Mouse (Mus musculus) hindbrain, embryonic 12.5 days (tissue): Measurements from ENCODE around the gene H2-T3. TPM values are rescaled to one million over a fixed set of nuclear protein-coding genes. Genes with fewer than 3 reads are reported as not detected.
"Not testable (repeated sequence)": the region's sequence is repeated elsewhere in the genome, so short reads cannot be mapped to it uniquely, and the experiment has no call there.

Experiments used
- ATAC-seq: fragments of 200-750 bp; cut with Nextera tagmentation; 2 replicates; pipeline ENCODE4 v1.8.0; 2017; ENCODE audit warnings: moderate TSS enrichment; ENCODE audit not compliant: low FRiP score
- H3K27ac ChIP-seq: fragments of 300-500 bp; sonication (generic); 2 replicates; pipeline ENCODE4 v1.5.1; 2016; ENCODE audit warnings: mild to moderate bottlenecking
- H3K27me3 ChIP-seq: fragments of 300-500 bp; sonication (generic); 2 replicates; pipeline ENCODE4 v1.6.1; 2016; ENCODE audit warnings: mild to moderate bottlenecking
- H3K36me3 ChIP-seq: fragments of 300-500 bp; sonication (generic); 2 replicates; pipeline ENCODE4 v1.6.1; 2016; ENCODE audit warnings: mild to moderate bottlenecking
- H3K4me1 ChIP-seq: fragments of 300-500 bp; sonication (generic); 2 replicates; pipeline ENCODE4 v1.6.1; 2016
- H3K4me2 ChIP-seq: fragments of 300-500 bp; sonication (generic); replicated peaks from 2 replicates; pipeline ENCODE4 v1.6.1; 2016; ENCODE audit warnings: mild to moderate bottlenecking
- H3K4me3 ChIP-seq: fragments of 300-500 bp; sonication (generic); 2 replicates; pipeline ENCODE4 v1.5.1; 2016; ENCODE audit warnings: mild to moderate bottlenecking
- H3K9ac ChIP-seq: fragments of 300-500 bp; sonication (generic); 2 replicates; pipeline ENCODE4 v1.6.1; 2016; ENCODE audit warnings: mild to moderate bottlenecking, moderate library complexity
- H3K9me3 ChIP-seq: fragments of 300-500 bp; sonication (generic); replicated peaks from 2 replicates; pipeline ENCODE4 v1.6.1; 2016; ENCODE audit warnings: mild to moderate bottlenecking
- WGBS: fragments of 180-500 bp; shearing (Covaris S2); methylation state at CpG from one replicate; pipeline ENCODE4 v1.1.7; 2016; 5-methylcytosine and 5-hydroxymethylcytosine counted together
- polyA plus RNA-seq: library from polyadenylated mRNA; unstranded; fragments of >200 nt; fragmentation: Nextera tagmentation; extraction: Ambion mirVana; gene quantifications from 2 replicates; pipeline ENCODE4 v1.2.1, GENCODE M21; 2016

Gene H2-T3
- polyA plus RNA-seq, 1 experiment from 2014 or later = not detected

- ATAC-seq = no peak
- no peak overlapping the region for H3K9ac ChIP-seq
- no peaks in the 10 kb centered on the region for H3K9me3 ChIP-seq
- peak overlapping the region; percentile 31 for H3K4me3 ChIP-seq
- 1% methylated on average over 15 of the region's 15 CpGs for WGBS
- H3K27ac ChIP-seq = no peak overlapping the region
- H3K36me3 ChIP-seq = no peaks in the 10 kb centered on the region
- H3K4me1 ChIP-seq = peaks cover 11% of the 10 kb centered on the region
- peaks cover 67% of the 10 kb centered on the region for H3K27me3 ChIP-seq
- H3K4me2 ChIP-seq = peak overlapping the region; percentile 52
Observed at GRCm38 (mm10) chr17:36205456-36205855, 15.4 kb upstream of the H2-T3 start.

DNA sequence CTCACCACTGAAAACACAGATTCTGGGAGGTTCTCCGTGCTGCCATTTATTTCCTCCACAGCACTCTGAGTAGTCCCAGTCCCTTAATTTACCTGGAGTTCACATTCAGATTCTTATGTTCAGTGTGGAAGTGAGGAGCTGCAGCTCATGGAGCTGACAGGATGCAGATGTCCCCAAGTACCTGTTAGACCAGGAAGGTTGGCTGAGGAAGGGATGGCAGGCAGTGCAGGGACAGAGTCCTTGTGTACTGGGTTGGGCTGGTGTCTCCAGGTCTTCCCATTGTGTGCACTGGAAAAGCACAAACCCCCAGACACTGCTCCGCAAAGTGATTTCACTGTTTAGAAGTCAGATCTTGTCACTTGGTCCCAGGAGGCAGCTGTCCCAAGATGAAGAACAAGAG is 11.8 kb upstream of the H2-T3 start:
- H3K27me3 ChIP-seq = peaks cover 52% of the 10 kb centered on the region
- no peak for ATAC-seq
- WGBS = 91% methylated on average over 2 of the region's 2 CpGs

GRCm38 (mm10) chr17:36198317-36198716 is 8.2 kb upstream of the H2-T3 start:
- H3K9ac ChIP-seq = no peak overlapping the region
- H3K4me3 ChIP-seq = no peak overlapping the region
- ATAC-seq = no peak
- no peaks in the 10 kb centered on the region for H3K36me3 ChIP-seq
- 7% methylated on average over 5 of the region's 5 CpGs for WGBS
- peaks cover 22% of the 10 kb centered on the region for H3K27me3 ChIP-seq
- H3K4me1 ChIP-seq = no peaks in the 10 kb centered on the region
- no peaks in the 10 kb centered on the region for H3K9me3 ChIP-seq
- no peak overlapping the region for H3K4me2 ChIP-seq
- no peak overlapping the region for H3K27ac ChIP-seq

More for the DNA sequence above, 11.8 kb upstream of the H2-T3 start:
- Histone ChIP-seq H3K4me3 (no peak overlapping the region), H3K4me1 (peaks cover 11% of the 10 kb centered on the region), H3K9me3 (no peaks in the 10 kb centered on the region), H3K4me2 (no peak overlapping the region), H3K9ac (no peak overlapping the region), H3K27ac (no peak overlapping the region), H3K36me3 (no peaks in the 10 kb centered on the region)

GRCm38 (mm10) chr17:36194471-36194870 is 4.4 kb upstream of the H2-T3 start:
- Histone ChIP-seq H3K27me3 (peaks cover 36% of the 10 kb centered on the region), H3K4me1 (no peaks in the 10 kb centered on the region), H3K9ac (no peak overlapping the region), H3K4me3 (no peak overlapping the region), H3K36me3 (no peaks in the 10 kb centered on the region), H3K9me3 (no peaks in the 10 kb centered on the region), H3K4me2 (no peak overlapping the region), H3K27ac (no peak overlapping the region)
- ATAC-seq = no peak
- WGBS = 80% methylated on average over 6 of the region's 6 CpGs

DNA sequence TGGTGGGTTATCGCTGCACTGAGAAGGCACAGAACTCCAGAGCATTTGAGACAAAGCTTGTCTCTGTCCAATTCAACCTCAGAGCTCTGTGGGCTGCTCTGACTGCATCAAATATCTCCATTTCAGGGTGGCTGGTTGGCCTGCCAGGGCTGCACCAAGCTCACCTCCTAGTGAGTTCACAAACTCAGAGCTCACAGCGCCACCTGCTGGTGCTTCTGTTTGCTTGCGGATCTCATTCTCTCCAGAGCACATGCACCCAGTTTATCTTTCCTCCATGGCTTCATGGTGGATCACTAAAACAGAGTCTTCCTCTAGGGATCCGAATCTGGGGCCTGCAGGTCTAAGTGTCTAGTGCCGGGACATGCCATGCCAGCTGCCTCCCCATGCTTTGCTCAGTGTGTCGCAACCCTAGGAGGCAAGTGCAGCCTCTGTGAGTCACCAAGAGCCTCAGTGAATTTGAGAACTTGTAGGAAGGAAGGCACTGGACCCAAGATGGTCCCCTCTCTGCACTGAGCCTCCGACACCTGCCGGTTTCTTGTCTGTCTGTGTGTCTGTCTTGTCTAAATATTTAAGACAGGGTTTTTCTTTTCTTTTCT is 3.6 kb upstream of the H2-T3 start:
- no peak overlapping the region for H3K27ac ChIP-seq
- no peaks in the 10 kb centered on the region for H3K9me3 ChIP-seq
- no peak for ATAC-seq
- H3K9ac ChIP-seq = no peak overlapping the region
- H3K4me3 ChIP-seq = no peak overlapping the region
- peaks cover 40% of the 10 kb centered on the region for H3K27me3 ChIP-seq
- H3K36me3 ChIP-seq = no peaks in the 10 kb centered on the region
- H3K4me1 ChIP-seq = no peaks in the 10 kb centered on the region
- 32% methylated on average over 8 of the region's 8 CpGs for WGBS
- no peak overlapping the region for H3K4me2 ChIP-seq

DNA sequence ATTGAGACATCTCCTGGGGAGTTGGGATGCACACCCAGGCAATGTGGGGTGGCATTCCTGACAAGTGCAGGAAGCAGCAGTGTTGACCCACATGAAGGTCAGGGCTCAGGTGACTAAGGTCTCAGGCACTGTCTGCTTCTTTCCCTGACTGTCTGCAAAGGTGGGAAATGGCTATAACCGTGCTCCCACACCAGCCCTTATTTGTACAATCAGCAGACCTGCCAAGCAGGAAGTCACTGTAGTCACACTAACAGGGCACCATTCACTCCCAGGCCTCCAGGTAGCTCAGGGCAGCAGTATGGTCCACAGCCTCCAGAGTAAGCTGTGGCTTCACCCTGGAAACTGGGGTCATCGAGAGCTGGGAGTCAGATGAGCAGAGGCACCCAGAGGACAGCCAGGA is 2.3 kb upstream of the H2-T3 start:
- ATAC-seq = no peak
- Histone ChIP-seq H3K9me3 (no peaks in the 10 kb centered on the region), H3K36me3 (no peaks in the 10 kb centered on the region), H3K4me1 (no peaks in the 10 kb centered on the region), H3K27ac (no peak overlapping the region), H3K4me3 (no peak overlapping the region), H3K4me2 (no peak overlapping the region), H3K27me3 (peaks cover 35% of the 10 kb centered on the region), H3K9ac (no peak overlapping the region)
- 71% methylated on average over 2 of the region's 2 CpGs for WGBS

DNA sequence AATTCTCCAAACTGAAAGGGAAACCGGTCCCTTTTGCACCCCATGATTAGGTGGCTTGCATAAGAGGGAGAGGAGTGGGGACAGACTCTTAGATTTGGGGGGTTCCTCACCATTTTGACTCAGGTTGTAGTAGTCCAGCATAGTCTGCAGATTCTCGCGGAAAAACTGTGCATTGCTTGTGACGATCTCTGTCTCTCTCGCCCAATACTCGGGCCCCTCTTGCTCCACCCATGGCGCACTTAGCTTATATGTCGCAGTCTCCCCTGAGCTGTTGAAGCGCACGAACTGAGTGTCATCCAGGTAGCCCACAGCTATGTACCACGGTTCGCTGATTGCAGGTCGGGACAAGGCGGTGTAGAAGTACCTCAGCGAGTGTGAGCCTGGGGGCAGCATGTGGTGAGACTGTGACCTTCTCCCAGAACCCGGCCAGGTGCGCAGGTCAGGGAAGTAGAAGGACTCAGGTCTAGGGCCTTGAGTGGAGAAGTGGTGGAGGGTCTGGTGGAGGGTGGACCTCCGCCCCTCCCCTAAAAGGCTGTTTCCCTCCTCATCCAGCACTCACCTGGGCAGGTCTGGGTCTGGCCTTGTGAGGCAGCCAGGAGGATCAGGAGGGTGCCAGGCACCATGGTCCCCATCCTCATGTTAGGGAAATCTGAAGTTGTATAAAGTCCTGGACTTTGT is 457 bp downstream of the H2-T3 start:
- Histone ChIP-seq H3K9ac (no peak overlapping the region), H3K9me3 (no peaks in the 10 kb centered on the region), H3K27ac (no peak overlapping the region), H3K4me1 (no peaks in the 10 kb centered on the region), H3K4me3 (no peak overlapping the region), H3K4me2 (no peak overlapping the region), H3K27me3 (peaks cover 38% of the 10 kb centered on the region), H3K36me3 (no peaks in the 10 kb centered on the region)
- no peak for ATAC-seq
- WGBS = 35% methylated on average over 18 of the region's 18 CpGs

GRCm38 (mm10) chr17:36187540-36187939 is 2.5 kb downstream of the H2-T3 start:
- ATAC-seq = no peak
- no peaks in the 10 kb centered on the region for H3K4me1 ChIP-seq
- H3K4me2 ChIP-seq = no peak overlapping the region
- no peaks in the 10 kb centered on the region for H3K9me3 ChIP-seq
- H3K4me3 ChIP-seq = no peak overlapping the region
- no peaks in the 10 kb centered on the region for H3K36me3 ChIP-seq
- H3K27ac ChIP-seq = no peak overlapping the region
- H3K27me3 ChIP-seq = peaks cover 38% of the 10 kb centered on the region
- H3K9ac ChIP-seq = no peak overlapping the region
- 58% methylated on average over 3 of the region's 3 CpGs for WGBS

- Histone ChIP-seq H3K9ac (no peak overlapping the region), H3K36me3 (no peaks in the 10 kb centered on the region), H3K4me1 (no peaks in the 10 kb centered on the region), H3K27ac (no peak overlapping the region), H3K27me3 (peaks cover 38% of the 10 kb centered on the region), H3K4me2 (no peak overlapping the region), H3K9me3 (no peaks in the 10 kb centered on the region), H3K4me3 (no peak overlapping the region)
- no peak for ATAC-seq
- 73% methylated on average over 12 of the region's 12 CpGs for WGBS
Observed at GRCm38 (mm10) chr17:36182212-36182611, 7.9 kb downstream of the H2-T3 start.

DNA sequence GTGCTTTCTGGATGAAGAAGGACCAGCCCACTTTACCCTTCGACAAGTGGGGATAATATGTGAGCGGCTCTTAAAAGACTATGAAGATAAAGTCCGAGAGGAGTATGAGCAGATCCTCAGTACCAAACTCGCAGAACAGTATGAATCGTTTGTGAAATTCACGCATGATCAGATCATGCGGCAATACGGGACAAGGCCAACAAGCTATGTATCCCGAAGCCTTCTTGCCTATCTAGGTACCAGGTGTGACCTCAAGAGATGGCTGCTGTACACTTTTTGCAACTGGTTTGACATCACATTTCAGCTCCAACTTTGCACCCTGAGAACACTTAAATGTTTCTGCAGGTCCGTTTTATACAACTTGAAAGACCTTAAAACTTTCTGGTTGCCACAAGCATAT is 10.6 kb downstream of the H2-T3 start:
- peak overlapping the region; percentile 35 for H3K4me3 ChIP-seq
- not testable (repeated sequence) for H3K27ac ChIP-seq, ATAC-seq, H3K9ac ChIP-seq, H3K4me1 ChIP-seq, H3K36me3 ChIP-seq, H3K9me3 ChIP-seq
- H3K27me3 ChIP-seq = peaks cover 35% of the 10 kb centered on the region
- WGBS = 12% methylated on average over 10 of the region's 10 CpGs
- peak overlapping the region; percentile 58 for H3K4me2 ChIP-seq

DNA sequence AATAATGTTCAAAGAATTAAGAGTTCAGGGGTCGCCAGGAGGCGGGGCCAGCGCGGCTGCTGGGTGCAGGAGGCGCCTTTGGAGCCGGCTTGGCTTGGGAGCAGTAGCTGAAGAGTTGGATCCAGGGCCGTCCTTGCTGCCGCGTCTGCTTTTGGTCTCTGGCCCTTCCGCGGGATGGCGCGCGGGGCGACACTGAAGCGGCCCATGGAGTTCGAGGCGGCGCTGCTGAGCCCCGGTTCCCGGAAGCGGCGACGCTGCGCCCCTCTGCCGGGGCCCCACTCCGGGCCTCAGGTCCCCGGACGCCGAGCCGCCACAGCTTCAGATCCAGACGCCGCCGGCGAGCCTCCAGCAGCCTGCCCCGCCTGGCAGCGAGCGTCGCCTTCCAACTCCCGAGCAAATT is 11.1 kb downstream of the H2-T3 start:
- H3K27ac ChIP-seq, H3K4me1 ChIP-seq, H3K9ac ChIP-seq, H3K9me3 ChIP-seq, ATAC-seq, H3K36me3 ChIP-seq: not testable (repeated sequence)
- under 1% methylated on average over 40 of the region's 40 CpGs for WGBS
- Histone ChIP-seq H3K4me2 (peak overlapping the region; percentile 58), H3K27me3 (peaks cover 35% of the 10 kb centered on the region), H3K4me3 (peak overlapping the region; percentile 35)

- not testable (repeated sequence) for H3K4me1 ChIP-seq, H3K9ac ChIP-seq, H3K9me3 ChIP-seq, H3K4me2 ChIP-seq, H3K36me3 ChIP-seq, ATAC-seq, H3K4me3 ChIP-seq, H3K27ac ChIP-seq
- no CpG with 5 or more reads among the region's 2 CpGs for WGBS
- H3K27me3 ChIP-seq = peaks cover 19% of the 10 kb centered on the region
Observed at GRCm38 (mm10) chr17:36176132-36176531, 14.0 kb downstream of the H2-T3 start.

DNA sequence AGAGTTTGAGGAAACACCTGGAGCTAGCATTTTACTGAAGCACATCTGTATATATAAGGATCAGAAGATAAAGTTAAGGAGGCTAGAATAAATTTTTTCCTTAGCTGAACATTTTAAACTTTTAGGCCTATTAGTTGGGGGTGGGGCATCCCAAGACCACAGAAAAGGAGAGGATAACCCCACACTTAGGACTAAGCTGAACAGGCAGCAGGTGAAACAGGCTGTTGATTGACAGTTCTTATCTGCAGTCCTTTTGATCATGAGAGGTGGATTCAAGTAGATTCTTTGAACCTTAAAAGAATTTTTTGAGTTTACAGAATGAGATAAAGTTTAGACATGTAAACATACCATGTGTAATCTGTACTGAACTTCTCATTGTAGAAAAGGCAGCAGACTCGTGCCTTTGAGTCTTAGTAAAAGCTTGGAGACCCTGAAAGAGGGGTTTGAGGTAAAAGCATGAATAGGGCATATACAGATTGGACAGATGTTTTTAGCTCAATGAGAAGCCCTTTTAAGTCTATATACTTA is 19.7 kb downstream of the H2-T3 start:
- H3K4me2 ChIP-seq = no peak overlapping the region
- WGBS = 51% methylated on average over 1 of the region's 1 CpGs
- no peaks in the 10 kb centered on the region for H3K4me1 ChIP-seq
- no peak overlapping the region for H3K27ac ChIP-seq
- no peaks in the 10 kb centered on the region; the same call in 1 of the 2 replicates for H3K9me3 ChIP-seq
- no peaks in the 10 kb centered on the region for H3K36me3 ChIP-seq
- ATAC-seq = no peak
- H3K27me3 ChIP-seq = peaks cover 51% of the 10 kb centered on the region
- H3K4me3 ChIP-seq = no peak overlapping the region
- no peak overlapping the region for H3K9ac ChIP-seq
